ENCODE assay signal across 22 mouse cellular contexts in genomic region chr15:30667819-30668587, GRCm38 (mm10).
DNase-seq lines count a peak whose midpoint lies in the region; ATAC-seq and TF ChIP-seq lines count a peak whose summit lies in the region.
"Had no signal": no experiment of that assay in that cellular context is flagged by ENCODE, and none has a peak within 500 bp of the region (broad histone marks: within the 10 kb centered on the region; RNA-seq: fewer than 3 reads in every experiment).

No protein-coding gene starts in this region.

- DNase-seq in hindbrain, embryonic 10.5 days (ENCODE audit: low spot score) = no peak
- DNase-seq in forebrain, postnatal 0 days = no peak
- no peak for DNase-seq in midbrain, postnatal 0 days (ENCODE audit: low spot score)
- DNase-seq in gastrocnemius, postnatal 36 days = no peak
- DNase-seq: adrenal gland, postnatal 14 days; cerebellum, adult 9-10 months; gastrocnemius, postnatal 14 days; heart, postnatal 36 days; kidney, adult 2 months; liver, postnatal 0 days; thymus, adult 18-20 months; thymus, postnatal 36 days had no signal

- H3K4me3 ChIP-seq in forebrain, embryonic 13.5 days = no peak overlapping the region
- no peak overlapping the region for H3K4me3 ChIP-seq in forebrain, embryonic 12.5 days (replicated peaks)
- no peak overlapping the region for H3K4me3 ChIP-seq in hindbrain, embryonic 15.5 days
- no peak overlapping the region for H3K4me3 ChIP-seq in hindbrain, embryonic 10.5 days
- no peak overlapping the region for H3K4me3 ChIP-seq in forebrain, postnatal 0 days (ENCODE audit: low read depth, low read length)
- H3K4me3 ChIP-seq in midbrain, postnatal 0 days (ENCODE audit: low read depth, low read length) = no peak overlapping the region
- H3K4me3 ChIP-seq: embryonic facial prominence, embryonic 15.5 days; heart, embryonic 15.5 days; limb, embryonic 12.5 days had no signal

- peaks cover 15% of the 10 kb centered on the region; the same call in 1 of the 2 replicates for H3K4me1 ChIP-seq in forebrain, embryonic 13.5 days
- peaks cover 7% of the 10 kb centered on the region for H3K4me1 ChIP-seq in forebrain, embryonic 12.5 days
- peaks cover 5% of the 10 kb centered on the region; the same call in 1 of the 2 replicates for H3K4me1 ChIP-seq in hindbrain, embryonic 15.5 days (replicated peaks)
- no peaks in the 10 kb centered on the region for H3K4me1 ChIP-seq in hindbrain, embryonic 10.5 days (replicated peaks)
- no peaks in the 10 kb centered on the region for H3K4me1 ChIP-seq in forebrain, postnatal 0 days (ENCODE audit: insufficient read depth)
- H3K4me1 ChIP-seq in midbrain, postnatal 0 days (ENCODE audit: insufficient read depth, low read length) = no peaks in the 10 kb centered on the region
- H3K4me1 ChIP-seq: embryonic facial prominence, embryonic 15.5 days; heart, embryonic 15.5 days; limb, embryonic 12.5 days had no signal

- H3K27me3 ChIP-seq in forebrain, embryonic 13.5 days = no peaks in the 10 kb centered on the region
- H3K27me3 ChIP-seq in forebrain, embryonic 12.5 days = no peaks in the 10 kb centered on the region
- H3K27me3 ChIP-seq in hindbrain, embryonic 15.5 days = no peaks in the 10 kb centered on the region
- H3K27me3 ChIP-seq in hindbrain, embryonic 10.5 days (ENCODE audit: insufficient read depth, poor library complexity, severe bottlenecking) = no peaks in the 10 kb centered on the region
- no peaks in the 10 kb centered on the region for H3K27me3 ChIP-seq in forebrain, postnatal 0 days (ENCODE audit: insufficient read depth, low read length)
- no peaks in the 10 kb centered on the region for H3K27me3 ChIP-seq in midbrain, postnatal 0 days (ENCODE audit: insufficient read depth, low read length)
- H3K27me3 ChIP-seq: embryonic facial prominence, embryonic 15.5 days; heart, embryonic 15.5 days; limb, embryonic 12.5 days had no signal

- WGBS in forebrain, embryonic 13.5 days = 58% methylated on average over 7 of the region's 7 CpGs
- WGBS in forebrain, embryonic 12.5 days = 70% methylated on average over 7 of the region's 7 CpGs
- 52% methylated on average over 7 of the region's 7 CpGs for WGBS in hindbrain, embryonic 15.5 days
- WGBS in hindbrain, embryonic 10.5 days = 81% methylated on average over 7 of the region's 7 CpGs
- 36% methylated on average over 7 of the region's 7 CpGs for WGBS in forebrain, postnatal 0 days
- 51% methylated on average over 7 of the region's 7 CpGs for WGBS in midbrain, postnatal 0 days

- ATAC-seq in forebrain, embryonic 13.5 days = peak; percentile 72
- ATAC-seq in forebrain, embryonic 12.5 days (ENCODE audit: low FRiP score) = no peak
- 0 out of 2 replicates have a peak, but pooled peaks have one; percentile 42 for ATAC-seq in hindbrain, embryonic 15.5 days (ENCODE audit: low FRiP score, low read depth)
- ATAC-seq in forebrain, postnatal 0 days = peak; percentile 47
- no peak for ATAC-seq in midbrain, postnatal 0 days (ENCODE audit: low FRiP score)
- ATAC-seq: liver, postnatal 0 days; lung, postnatal 0 days had no signal

- H3K4me2 ChIP-seq in forebrain, embryonic 13.5 days = no peak overlapping the region
- no peak overlapping the region for H3K4me2 ChIP-seq in forebrain, embryonic 12.5 days
- no peak overlapping the region for H3K4me2 ChIP-seq in hindbrain, embryonic 15.5 days
- H3K4me2 ChIP-seq in forebrain, postnatal 0 days (ENCODE audit: low read depth) = no peak overlapping the region
- H3K4me2 ChIP-seq in midbrain, postnatal 0 days (ENCODE audit: low read depth, low read length, poor library complexity, severe bottlenecking) = no peak overlapping the region
- H3K4me2 ChIP-seq: embryonic facial prominence, embryonic 15.5 days; heart, embryonic 15.5 days; limb, embryonic 12.5 days; liver, embryonic 11.5 days had no signal

- 0 out of 2 replicates have a peak, but pooled peaks have one; percentile 5 for TF ChIP-seq CTCF in forebrain, postnatal 0 days (IDR thresholded peaks at IDR 0.05; ENCODE audit: low read depth)
- TF ChIP-seq CTCF in midbrain, postnatal 0 days (IDR thresholded peaks at IDR 0.05) = peak; percentile 16; the same call in 1 of the 2 replicates

- H3K27ac ChIP-seq in forebrain, embryonic 13.5 days = 0 out of 2 replicates have a peak overlapping the region, but pooled peaks have one; percentile 21
- H3K27ac ChIP-seq in forebrain, embryonic 12.5 days = no peak overlapping the region
- H3K27ac ChIP-seq in hindbrain, embryonic 15.5 days (replicated peaks) = no peak overlapping the region
- no peak overlapping the region for H3K27ac ChIP-seq in hindbrain, embryonic 10.5 days
- 0 out of 2 replicates have a peak overlapping the region, but pooled peaks have one; percentile 45 for H3K27ac ChIP-seq in forebrain, postnatal 0 days (ENCODE audit: low read depth, low read length)
- no peak overlapping the region for H3K27ac ChIP-seq in midbrain, postnatal 0 days (ENCODE audit: low read depth, low read length)
- H3K27ac ChIP-seq: embryonic facial prominence, embryonic 15.5 days; heart, embryonic 15.5 days; kidney, postnatal 0 days; limb, embryonic 12.5 days; macrophage had no signal

- H3K9me3 ChIP-seq in forebrain, embryonic 13.5 days (replicated peaks) = no peaks in the 10 kb centered on the region
- H3K9me3 ChIP-seq in forebrain, embryonic 12.5 days = no peaks in the 10 kb centered on the region
- H3K9me3 ChIP-seq in hindbrain, embryonic 15.5 days = no peaks in the 10 kb centered on the region
- H3K9me3 ChIP-seq in hindbrain, embryonic 10.5 days = no peaks in the 10 kb centered on the region
- no peaks in the 10 kb centered on the region for H3K9me3 ChIP-seq in forebrain, postnatal 0 days (ENCODE audit: low read length)
- no peaks in the 10 kb centered on the region for H3K9me3 ChIP-seq in midbrain, postnatal 0 days (ENCODE audit: low read length)
- H3K9me3 ChIP-seq: embryonic facial prominence, embryonic 15.5 days; heart, embryonic 15.5 days; limb, embryonic 12.5 days had no signal

- no peak overlapping the region for H3K9ac ChIP-seq in forebrain, embryonic 13.5 days
- no peak overlapping the region for H3K9ac ChIP-seq in forebrain, embryonic 12.5 days
- H3K9ac ChIP-seq in hindbrain, embryonic 15.5 days = no peak overlapping the region
- no peak overlapping the region for H3K9ac ChIP-seq in forebrain, postnatal 0 days
- no peak overlapping the region for H3K9ac ChIP-seq in midbrain, postnatal 0 days (replicated peaks; ENCODE audit: low read length, poor library complexity, severe bottlenecking)
- H3K9ac ChIP-seq: embryonic facial prominence, embryonic 15.5 days; heart, embryonic 15.5 days; limb, embryonic 12.5 days; liver, postnatal 0 days had no signal

- 0 out of 2 replicates have a peak, but pooled peaks cover 5% of the 10 kb centered on the region for H3K36me3 ChIP-seq in forebrain, embryonic 13.5 days (ENCODE audit: poor library complexity, severe bottlenecking)
- no peaks in the 10 kb centered on the region; the same call in 1 of the 2 replicates for H3K36me3 ChIP-seq in forebrain, embryonic 12.5 days (replicated peaks)
- no peaks in the 10 kb centered on the region for H3K36me3 ChIP-seq in hindbrain, embryonic 15.5 days
- H3K36me3 ChIP-seq in hindbrain, embryonic 10.5 days = peaks cover 6% of the 10 kb centered on the region; the same call in 1 of the 2 replicates
- H3K36me3 ChIP-seq in forebrain, postnatal 0 days (ENCODE audit: insufficient read depth) = no peaks in the 10 kb centered on the region
- 0 out of 2 replicates have a peak, but pooled peaks cover 2% of the 10 kb centered on the region for H3K36me3 ChIP-seq in midbrain, postnatal 0 days (ENCODE audit: insufficient read depth, low read length)
- H3K36me3 ChIP-seq: embryonic facial prominence, embryonic 15.5 days; heart, embryonic 15.5 days; limb, embryonic 12.5 days had no signal

- intact Hi-C loops in gastrocnemius, postnatal 36 days (cut with DNase I) = no loop called here

Comparison
In these comparisons a context has a peak if more than half of its experiments do, and no peak if none do; other contexts are left out.
1. ATAC-seq: peak in forebrain, embryonic 13.5 days (single experiment), hindbrain, embryonic 15.5 days (single experiment) and forebrain, postnatal 0 days (single experiment); none in forebrain, embryonic 12.5 days (single experiment) and midbrain, postnatal 0 days (single experiment).
2. H3K27ac ChIP-seq: peak in forebrain, embryonic 13.5 days (single experiment) and forebrain, postnatal 0 days (single experiment); none in forebrain, embryonic 12.5 days (single experiment), hindbrain, embryonic 15.5 days (single experiment), hindbrain, embryonic 10.5 days (single experiment) and midbrain, postnatal 0 days (single experiment).